Mouse (Mus musculus) olfactory bulb, adult 2 months (tissue): ENCODE data around the gene Iqcf6.

Source experiments
- CTCF ChIP-seq: fragments of 200-500 bp; IDR thresholded peaks from 2 replicates; pipeline ENCODE4 v1.5.1; 2012; ENCODE audit warnings: low read depth, mild to moderate bottlenecking, low read length, moderate library complexity; ENCODE audit not compliant: insufficient read depth
- POLR2A ChIP-seq: fragments of 200-500 bp; IDR thresholded peaks from 2 replicates; pipeline ENCODE4 v1.6.1; 2012; ENCODE audit warnings: mild to moderate bottlenecking, low read depth, low read length, moderate library complexity; ENCODE audit not compliant: insufficient read depth

- TF ChIP-seq CTCF (no peak), POLR2A (no peak)
These were observed 47.5 kb downstream of the Iqcf6 start for GRCm38 (mm10) chr9:106673860-106674259.
